Mouse (Mus musculus) layer of hippocampus, adult 8-10 months (tissue): ENCODE data around the gene Kif3c. TPM values are rescaled to one million over a fixed set of nuclear protein-coding genes. Genes with fewer than 3 reads are reported as not detected.

Source experiments
- DNase-seq, 2 experiments: peaks; one replicate each; pipeline ENCODE4 v3.0.0; 2022; ENCODE audit warnings: low spot score in 2 of 2
- total RNA-seq, 4 experiments: library from RNA; stranded (reverse); gene quantifications; 2 replicates each; pipeline ENCODE4 v1.2.4; 2022

Kif3c gene
- total RNA-seq: 100 to 1,000 TPM; 150 to 162 (median 156) TPM

- DNase-seq: peak; percentile 85 to 87
These were observed at the start of gene Kif3c for GRCm38 (mm10) chr12:3364508-3365448. Gene Kif3c, plus strand, starts transcription at chr12:3365132.

- DNase-seq: peak in 1 of 2 experiments; percentile 22
These were observed 48.8 kb upstream of the Kif3c start for GRCm38 (mm10) chr12:3316083-3316482.

- no peak for DNase-seq
These were observed 48.0 kb upstream of the Kif3c start for GRCm38 (mm10) chr12:3316937-3317336.

- DNase-seq: no peak
These were observed 45.6 kb upstream of the Kif3c start for GRCm38 (mm10) chr12:3319377-3319776.

- peak; percentile 71 for DNase-seq
These were observed 41.7 kb upstream of the Kif3c start for GRCm38 (mm10) chr12:3323241-3323640.

GRCm38 (mm10) chr12:3325232-3325631, 39.7 kb upstream of the Kif3c start:
- DNase-seq: no peak

GRCm38 (mm10) chr12:3329677-3330076, 35.3 kb upstream of the Kif3c start:
- no peak for DNase-seq

GRCm38 (mm10) chr12:3338931-3339330, 26.0 kb upstream of the Kif3c start:
- DNase-seq: no peak

GRCm38 (mm10) chr12:3344155-3344554, 20.8 kb upstream of the Kif3c start:
- DNase-seq: no peak

- DNase-seq: no peak
These were observed 19.9 kb upstream of the Kif3c start for GRCm38 (mm10) chr12:3345038-3345437.

- no peak for DNase-seq
These were observed 17.2 kb upstream of the Kif3c start for GRCm38 (mm10) chr12:3347682-3348081.

- no peak for DNase-seq
These were observed 15.5 kb upstream of the Kif3c start for GRCm38 (mm10) chr12:3349387-3349786.

- no peak for DNase-seq
These were observed 14.8 kb upstream of the Kif3c start for GRCm38 (mm10) chr12:3350136-3350535.

- DNase-seq: no peak
These were observed 12.7 kb upstream of the Kif3c start for GRCm38 (mm10) chr12:3352216-3352615.

GRCm38 (mm10) chr12:3355068-3355467, 9.9 kb upstream of the Kif3c start:
- no peak for DNase-seq

- DNase-seq: no peak
These were observed 8.1 kb upstream of the Kif3c start for GRCm38 (mm10) chr12:3356824-3357223.

GRCm38 (mm10) chr12:3359302-3359701, 5.6 kb upstream of the Kif3c start:
- peak; percentile 61 to 87 for DNase-seq

- no peak for DNase-seq
These were observed 4.9 kb upstream of the Kif3c start for GRCm38 (mm10) chr12:3360043-3360442.

- DNase-seq: peak in 1 of 2 experiments; percentile 3
These were observed 856 bp upstream of the Kif3c start for GRCm38 (mm10) chr12:3364076-3364475.

GRCm38 (mm10) chr12:3365449-3366189, 687 bp downstream of the Kif3c start:
- peak in 1 of 2 experiments; percentile 38 for DNase-seq

GRCm38 (mm10) chr12:3366190-3366956, 1.4 kb downstream of the Kif3c start:
- no peak for DNase-seq

- no peak for DNase-seq
These were observed 2.0 kb downstream of the Kif3c start for GRCm38 (mm10) chr12:3366957-3367260.
